Mouse (Mus musculus) liver, embryonic 13.5 days (tissue): Measurements from ENCODE around the gene Gm11214. TPM values are rescaled to one million over a fixed set of nuclear protein-coding genes. Genes with fewer than 3 reads are reported as not detected.

Experiments used
- ATAC-seq: fragments of 200-750 bp; cut with Nextera tagmentation; 2 replicates; pipeline ENCODE4 v1.8.0; 2017; ENCODE audit warnings: low read depth, mild to moderate bottlenecking, moderate number of reproducible peaks, moderate library complexity
- DNase-seq: peaks from one replicate; pipeline ENCODE4 v3.0.0; 2022
- H3K27ac ChIP-seq: fragments of 300-500 bp; sonication (generic); 2 replicates; pipeline ENCODE4 v1.5.1; 2015; ENCODE audit warnings: moderate library complexity, mild to moderate bottlenecking, inconsistent platforms
- H3K27me3 ChIP-seq: fragments of 300-500 bp; sonication (generic); 2 replicates; pipeline ENCODE4 v1.6.1; 2015; ENCODE audit warnings: mild to moderate bottlenecking, inconsistent platforms
- H3K36me3 ChIP-seq: fragments of 300-500 bp; sonication (generic); 2 replicates; pipeline ENCODE4 v1.6.1; 2015; ENCODE audit warnings: mild to moderate bottlenecking, inconsistent platforms
- H3K4me1 ChIP-seq: fragments of 300-500 bp; sonication (generic); replicated peaks from 2 replicates; pipeline ENCODE4 v1.6.1; 2015; ENCODE audit warnings: inconsistent platforms
- H3K4me2 ChIP-seq: fragments of 300-500 bp; sonication (generic); 2 replicates; pipeline ENCODE4 v1.6.1; 2015; ENCODE audit warnings: inconsistent platforms, mild to moderate bottlenecking, moderate library complexity
- H3K4me3 ChIP-seq: fragments of 300-500 bp; sonication (generic); replicated peaks from 2 replicates; pipeline ENCODE4 v1.5.1; 2015; ENCODE audit warnings: mild to moderate bottlenecking, inconsistent platforms
- H3K9ac ChIP-seq: fragments of 300-500 bp; sonication (generic); 2 replicates; pipeline ENCODE4 v1.6.1; 2015; ENCODE audit warnings: mild to moderate bottlenecking, inconsistent platforms
- H3K9me3 ChIP-seq: fragments of 300-500 bp; sonication (generic); replicated peaks from 2 replicates; pipeline ENCODE4 v1.6.1; 2016; ENCODE audit warnings: inconsistent platforms
- WGBS: fragments of 180-500 bp; shearing (Covaris S2); methylation state at CpG from one replicate; pipeline ENCODE4 v1.1.7; 2015; ENCODE audit not compliant: insufficient replicate concordance; 5-methylcytosine and 5-hydroxymethylcytosine counted together
- polyA plus RNA-seq: library from polyadenylated mRNA; unstranded; fragments of >200 nt; fragmentation: Nextera tagmentation; extraction: Ambion mirVana; gene quantifications from 2 replicates; pipeline ENCODE4 v1.2.1, GENCODE M21; 2015

Gm11214 gene
- not detected in 2 replicates for polyA plus RNA-seq

DNA sequence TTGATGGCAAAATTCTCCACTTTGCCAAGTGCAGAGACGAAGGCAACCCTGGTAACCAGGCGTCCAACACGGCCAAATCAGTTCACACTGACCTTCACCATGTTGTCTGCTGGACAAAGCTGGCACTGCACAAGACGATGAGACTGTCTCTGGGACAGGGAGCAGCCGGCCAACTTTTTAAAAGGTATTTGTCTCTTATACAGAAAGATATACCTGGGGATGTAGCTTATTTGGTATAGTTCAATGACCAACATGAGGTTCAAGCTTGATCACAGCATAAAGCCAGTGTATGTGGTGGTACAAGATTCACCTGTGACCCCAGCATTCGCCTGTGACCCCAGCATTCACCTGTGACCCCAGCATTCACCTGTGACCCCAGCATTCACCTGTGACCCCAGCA, at the start of gene Gm11214:
Gene Gm11214, minus strand, starts transcription at position 101 of the 400 bp plus-strand sequence.
- Histone ChIP-seq H3K27ac (no peak within 1 kb of the TSS), H3K9me3 (no peaks in the 10 kb centered on the region), H3K4me3 (no peak within 1 kb of the TSS), H3K9ac (no peak within 1 kb of the TSS), H3K4me2 (no peak within 1 kb of the TSS), H3K4me1 (no peaks in the 10 kb centered on the region), H3K27me3 (no peaks in the 10 kb centered on the region), H3K36me3 (no peaks in the 10 kb centered on the region)
- 67% methylated on average over 6 of the region's 6 CpGs for WGBS
- DNase-seq (no peak), ATAC-seq (no peak)

DNA sequence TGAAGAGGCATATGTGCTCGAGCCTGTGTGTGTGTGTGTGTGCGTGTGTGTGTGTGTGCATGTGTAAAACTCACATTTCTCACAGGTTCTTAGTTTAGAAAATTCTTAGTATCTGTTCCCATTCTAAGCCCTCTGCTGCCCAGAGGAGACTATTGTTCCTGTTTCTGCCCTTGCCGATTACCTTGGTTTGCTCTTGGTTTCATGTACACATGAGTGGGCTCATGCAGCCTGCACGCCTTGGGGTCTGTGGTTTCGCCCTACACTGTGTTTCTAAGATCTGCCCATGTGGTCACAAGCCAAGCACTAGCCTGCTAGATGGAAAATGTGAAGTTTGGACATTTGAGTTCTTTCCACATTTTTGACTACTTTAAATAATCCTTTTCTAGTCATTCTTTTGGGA, 48.7 kb upstream of the Gm11214 start:
- Histone ChIP-seq H3K9me3 (no peaks in the 10 kb centered on the region), H3K27me3 (no peaks in the 10 kb centered on the region), H3K36me3 (no peaks in the 10 kb centered on the region), H3K27ac (no peak overlapping the region), H3K4me2 (no peak overlapping the region), H3K4me3 (no peak overlapping the region), H3K4me1 (no peaks in the 10 kb centered on the region), H3K9ac (no peak overlapping the region)
- no peak for ATAC-seq
- WGBS: 57% methylated on average over 5 of the region's 5 CpGs
- DNase-seq: no peak

DNA sequence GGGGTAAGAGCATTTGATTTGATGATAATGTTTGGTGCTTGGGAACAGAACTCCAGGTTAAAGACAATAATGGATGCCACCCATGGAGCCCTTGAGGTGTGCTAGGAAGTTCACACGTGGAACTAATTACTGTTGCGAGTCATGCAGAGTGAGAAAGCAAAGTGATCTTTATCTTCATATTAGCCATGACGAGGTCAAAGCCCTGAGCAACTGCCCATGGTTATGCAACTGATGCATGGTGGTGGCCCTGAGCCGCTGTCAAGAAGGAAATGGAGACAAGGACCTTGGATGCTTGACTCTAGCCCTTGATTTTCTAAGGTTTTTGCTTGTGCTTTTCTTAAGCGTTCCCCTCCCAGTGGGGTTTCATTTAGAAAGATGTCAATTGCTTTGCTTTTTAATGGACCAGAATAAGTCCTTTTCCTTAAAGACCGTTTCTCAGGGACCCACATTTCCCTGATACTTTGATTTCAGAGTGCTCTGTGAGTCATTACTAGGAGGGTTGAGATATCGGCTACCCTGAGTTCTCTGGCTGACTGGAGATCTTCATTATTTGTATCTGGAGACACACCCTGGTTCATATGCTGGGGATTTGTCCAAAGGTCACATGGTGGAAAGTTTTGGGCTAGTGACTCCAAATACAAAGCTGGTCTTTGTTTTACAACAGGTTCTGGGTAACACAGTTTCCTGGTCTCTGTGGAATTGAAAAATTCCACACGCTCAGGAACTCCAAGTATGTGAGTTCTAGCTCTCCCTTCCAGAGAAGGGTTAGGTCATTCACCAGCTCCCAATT, 47.4 kb upstream of the Gm11214 start:
- WGBS: 73% methylated on average over 8 of the region's 8 CpGs
- Histone ChIP-seq H3K27me3 (no peaks in the 10 kb centered on the region), H3K4me2 (no peak overlapping the region), H3K4me3 (no peak overlapping the region), H3K27ac (no peak overlapping the region), H3K36me3 (no peaks in the 10 kb centered on the region), H3K9me3 (no peaks in the 10 kb centered on the region), H3K9ac (no peak overlapping the region), H3K4me1 (no peaks in the 10 kb centered on the region)
- no peak for ATAC-seq
- DNase-seq: no peak

DNA sequence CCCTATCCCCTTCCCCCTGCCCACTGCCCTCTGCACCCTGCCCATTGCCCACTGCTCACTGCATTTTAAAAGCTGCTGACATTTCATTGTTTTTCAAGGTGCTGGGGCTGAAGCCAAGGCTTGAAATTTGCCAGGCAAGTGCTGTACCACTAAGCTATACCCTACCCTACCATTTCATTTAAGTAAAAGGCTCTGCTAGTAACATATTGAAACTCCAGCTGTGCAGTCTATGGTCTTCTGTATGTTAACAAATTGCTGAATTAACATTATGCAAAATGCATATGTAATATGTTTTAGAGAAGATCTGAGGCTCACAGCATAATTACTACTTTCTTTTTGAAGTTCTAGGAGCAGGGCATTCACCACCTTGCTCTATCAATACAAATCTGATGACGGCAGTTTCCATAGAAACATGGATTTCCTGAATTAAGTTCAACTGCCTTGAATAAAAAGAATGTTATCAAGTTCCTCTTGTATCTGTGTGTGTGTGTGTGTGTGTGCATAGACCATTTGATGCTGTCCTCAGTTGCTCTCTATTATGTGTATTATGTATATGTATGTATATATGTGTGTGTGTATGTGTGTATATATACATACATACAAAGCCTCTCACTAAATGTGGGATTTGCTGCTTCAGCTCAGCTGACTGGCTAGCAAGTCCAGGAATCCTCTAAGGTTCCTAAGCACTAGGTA, 43.2 kb upstream of the Gm11214 start:
- WGBS: 73% methylated on average over 1 of the region's 1 CpGs
- Histone ChIP-seq H3K36me3 (no peaks in the 10 kb centered on the region), H3K27ac (no peak overlapping the region), H3K9me3 (no peaks in the 10 kb centered on the region), H3K4me1 (no peaks in the 10 kb centered on the region), H3K4me2 (no peak overlapping the region), H3K9ac (no peak overlapping the region), H3K27me3 (no peaks in the 10 kb centered on the region), H3K4me3 (no peak overlapping the region)
- DNase-seq: no peak
- ATAC-seq: no peak

DNA sequence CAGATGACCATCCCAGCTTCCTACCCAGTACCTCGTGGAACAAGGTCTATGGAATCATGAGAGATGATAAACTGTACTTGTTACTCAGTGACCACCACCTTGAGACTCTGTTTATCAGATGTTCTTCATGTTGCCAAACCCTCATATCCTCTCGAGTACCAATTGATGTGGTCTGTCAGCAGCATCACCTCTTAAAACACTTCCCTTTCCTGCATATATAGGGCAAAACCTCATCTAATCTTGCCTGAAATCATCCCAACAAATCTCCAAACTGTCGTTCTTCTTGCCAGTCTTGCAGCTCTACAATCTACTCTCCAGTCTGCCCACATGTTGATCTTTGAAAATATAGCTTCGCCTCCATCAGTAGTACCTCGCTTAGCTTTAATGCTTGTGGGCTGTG, 41.1 kb upstream of the Gm11214 start:
- no peak for ATAC-seq
- Histone ChIP-seq H3K9me3 (no peaks in the 10 kb centered on the region), H3K36me3 (no peaks in the 10 kb centered on the region), H3K27me3 (no peaks in the 10 kb centered on the region), H3K9ac (no peak overlapping the region), H3K27ac (no peak overlapping the region), H3K4me1 (no peaks in the 10 kb centered on the region), H3K4me2 (no peak overlapping the region), H3K4me3 (no peak overlapping the region)
- no peak for DNase-seq
- 41% methylated on average over 5 of the region's 5 CpGs for WGBS

DNA sequence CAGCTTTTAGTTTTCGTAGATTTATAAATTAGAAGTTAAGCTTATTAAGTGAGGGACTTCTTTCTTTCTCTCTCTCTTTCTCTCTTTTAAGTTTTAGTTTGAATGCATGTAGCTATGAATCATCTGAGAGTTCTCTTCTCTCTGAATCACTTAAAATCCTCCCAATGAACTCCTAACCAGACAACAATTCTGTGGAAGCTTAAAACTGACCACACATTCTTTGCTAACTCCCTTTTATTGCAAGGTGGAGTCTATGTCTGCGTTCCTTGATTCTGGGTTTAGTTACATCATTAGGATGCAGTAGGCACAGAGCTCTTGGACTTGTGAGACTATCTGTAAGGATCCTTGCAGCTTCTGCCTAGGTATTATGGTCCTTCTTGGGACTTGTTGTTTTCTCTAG, 40.5 kb upstream of the Gm11214 start:
- Histone ChIP-seq H3K27ac (no peak overlapping the region), H3K4me2 (no peak overlapping the region), H3K36me3 (no peaks in the 10 kb centered on the region), H3K4me1 (no peaks in the 10 kb centered on the region), H3K4me3 (no peak overlapping the region), H3K9me3 (no peaks in the 10 kb centered on the region), H3K9ac (no peak overlapping the region), H3K27me3 (no peaks in the 10 kb centered on the region)
- WGBS: 59% methylated on average over 2 of the region's 2 CpGs
- ATAC-seq (no peak), DNase-seq (no peak)

DNA sequence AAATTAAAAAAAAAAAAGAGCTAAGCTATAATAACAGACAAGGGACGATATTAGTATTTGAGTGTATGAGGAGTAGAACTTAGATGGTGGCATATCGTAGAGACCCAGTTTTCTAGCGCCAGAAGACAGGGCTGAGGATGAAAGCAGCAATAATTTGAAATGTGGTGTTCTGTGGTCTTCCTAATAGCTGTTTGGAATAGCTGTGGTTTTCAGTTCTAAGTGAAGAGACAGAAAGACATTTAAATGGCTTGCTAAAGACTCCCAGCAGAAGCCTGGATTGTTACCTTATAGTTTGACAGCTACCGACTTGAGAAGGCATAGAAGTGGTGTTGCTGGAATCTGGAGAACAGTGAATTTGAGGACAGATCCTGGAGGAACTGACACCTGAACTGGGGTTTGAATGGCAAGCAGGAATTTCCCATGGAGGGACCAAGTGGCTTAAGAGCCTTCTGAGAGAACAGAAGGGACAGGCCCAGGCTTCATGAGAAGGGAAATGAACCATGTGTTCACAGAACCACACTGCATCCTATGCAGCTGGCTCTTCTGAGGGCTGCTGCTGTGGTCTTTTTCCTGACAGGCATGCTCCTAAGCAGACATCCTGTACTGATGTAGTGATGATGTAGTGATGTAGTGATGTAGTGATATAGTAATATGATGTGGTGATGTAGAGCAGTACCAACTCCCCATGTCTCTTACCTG, 39.0 kb upstream of the Gm11214 start:
- no peaks in the 10 kb centered on the region for H3K4me1 ChIP-seq
- DNase-seq: no peak
- no peak overlapping the region for H3K9ac ChIP-seq
- H3K4me2 ChIP-seq: no peak overlapping the region
- H3K27me3 ChIP-seq: no peaks in the 10 kb centered on the region
- no peaks in the 10 kb centered on the region for H3K9me3 ChIP-seq
- whole genome bisulfite sequencing: 64% methylated on average over 4 of the region's 4 CpGs
- no peaks in the 10 kb centered on the region for H3K36me3 ChIP-seq
- no peak for ATAC-seq
- H3K4me3 ChIP-seq: no peak overlapping the region
- H3K27ac ChIP-seq: no peak overlapping the region

DNA sequence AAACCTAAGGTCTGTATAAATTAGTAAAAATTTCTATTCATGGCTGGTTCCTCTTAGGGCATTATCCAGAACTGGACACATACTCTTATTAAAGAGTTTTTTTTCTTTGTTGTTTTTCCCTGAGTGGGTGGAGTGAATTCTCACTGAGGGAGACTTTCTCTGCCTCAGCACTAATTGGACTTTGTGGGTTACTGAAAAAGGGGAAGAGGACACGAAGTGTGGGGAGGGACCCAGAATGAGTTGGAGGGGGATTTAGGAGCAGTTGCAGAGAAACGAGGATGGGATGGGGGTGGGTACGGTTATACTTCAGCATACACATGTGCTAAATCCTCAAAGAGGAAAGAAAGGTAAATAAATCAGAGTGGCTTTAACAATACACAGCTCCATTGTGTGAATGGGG, 36.6 kb upstream of the Gm11214 start:
- DNase-seq (no peak), ATAC-seq (no peak)
- 24% methylated on average over 3 of the region's 3 CpGs for WGBS
- no peaks in the 10 kb centered on the region for H3K4me1 ChIP-seq
- no peak overlapping the region for H3K9ac ChIP-seq
- H3K9me3 ChIP-seq: no peaks in the 10 kb centered on the region
- no peaks in the 10 kb centered on the region for H3K36me3 ChIP-seq
- no peak overlapping the region for H3K4me3 ChIP-seq
- no peak overlapping the region for H3K27ac ChIP-seq
- no peak overlapping the region for H3K4me2 ChIP-seq
- no peaks in the 10 kb centered on the region for H3K27me3 ChIP-seq

DNA sequence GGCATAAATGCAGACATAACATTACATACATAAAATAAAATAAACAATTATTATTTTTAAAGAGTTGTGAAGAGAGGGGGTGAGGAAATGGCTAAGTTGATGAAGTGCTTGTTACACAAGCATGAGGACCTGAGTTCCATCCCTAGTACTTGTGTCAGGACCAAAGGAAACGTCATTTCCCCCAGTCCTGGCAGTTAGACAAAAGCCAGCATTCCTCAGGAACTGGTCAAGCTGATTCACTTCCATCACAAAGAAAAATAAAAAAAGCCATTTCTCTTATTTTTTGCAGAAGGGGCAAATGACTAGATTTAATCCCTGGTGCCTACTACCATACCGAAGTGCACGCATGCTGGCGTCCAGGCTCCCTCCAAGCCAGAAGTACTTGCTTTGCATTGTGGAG, 33.7 kb upstream of the Gm11214 start:
- DNase-seq: no peak
- no peaks in the 10 kb centered on the region for H3K9me3 ChIP-seq

DNA sequence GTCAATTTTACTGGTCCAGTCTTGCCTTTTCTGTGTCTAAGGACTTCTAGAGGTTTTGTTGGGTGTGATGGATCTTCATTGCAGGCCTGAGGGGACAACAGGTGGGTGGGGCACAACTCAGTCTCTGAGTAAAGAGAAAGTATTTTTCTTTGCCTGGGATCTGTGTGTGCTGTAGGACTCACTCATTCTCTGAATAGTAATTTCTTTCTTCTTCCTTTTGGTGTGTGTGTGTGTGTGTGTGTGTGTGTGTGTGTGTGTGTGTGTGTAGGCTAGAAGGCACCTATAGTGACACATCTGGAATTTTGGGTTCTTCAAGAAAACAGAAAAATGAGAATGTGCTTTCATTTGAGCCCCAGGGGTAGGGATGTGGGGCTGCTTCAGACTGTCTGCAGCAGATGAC, 29.2 kb upstream of the Gm11214 start:
- H3K9me3 ChIP-seq: no peaks in the 10 kb centered on the region
- no peak overlapping the region for H3K4me3 ChIP-seq
- H3K4me2 ChIP-seq: no peak overlapping the region
- H3K36me3 ChIP-seq: no peaks in the 10 kb centered on the region
- no peak overlapping the region for H3K27ac ChIP-seq
- no peak for DNase-seq
- ATAC-seq: no peak
- H3K9ac ChIP-seq: no peak overlapping the region
- no peaks in the 10 kb centered on the region for H3K4me1 ChIP-seq
- no peaks in the 10 kb centered on the region for H3K27me3 ChIP-seq

More for the DNA sequence above, 33.7 kb upstream of the Gm11214 start:
- Histone ChIP-seq H3K4me1 (no peaks in the 10 kb centered on the region), H3K4me2 (no peak overlapping the region), H3K27ac (no peak overlapping the region), H3K36me3 (no peaks in the 10 kb centered on the region), H3K9ac (no peak overlapping the region), H3K4me3 (no peak overlapping the region), H3K27me3 (no peaks in the 10 kb centered on the region)
- WGBS: 78% methylated on average over 4 of the region's 4 CpGs
- ATAC-seq: no peak

DNA sequence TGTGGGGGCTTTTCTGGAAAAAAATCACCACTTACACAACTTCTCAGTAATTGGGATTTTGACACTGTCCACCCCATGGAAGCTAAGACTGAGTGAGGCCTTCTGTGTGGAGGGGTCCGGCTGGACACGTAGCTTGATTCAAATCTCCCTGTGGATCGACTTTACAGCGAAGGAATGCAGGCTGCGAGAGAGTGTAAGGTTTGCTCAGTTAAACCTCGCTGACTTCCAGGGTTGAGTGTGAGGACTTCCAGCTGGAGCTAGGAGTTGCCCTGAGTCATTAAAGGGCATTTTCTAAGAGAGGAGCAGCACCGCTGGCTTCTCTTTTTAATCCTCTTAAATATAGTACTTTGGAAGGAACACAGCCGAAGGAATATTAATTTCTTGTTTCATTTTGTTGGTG, 24.2 kb upstream of the Gm11214 start:
- whole genome bisulfite sequencing: 76% methylated on average over 8 of the region's 8 CpGs
- no peak for ATAC-seq
- no peak overlapping the region for H3K4me2 ChIP-seq
- no peaks in the 10 kb centered on the region for H3K9me3 ChIP-seq
- no peak overlapping the region for H3K9ac ChIP-seq
- H3K4me1 ChIP-seq: no peaks in the 10 kb centered on the region
- H3K4me3 ChIP-seq: no peak overlapping the region
- no peak overlapping the region for H3K27ac ChIP-seq
- no peak for DNase-seq
- H3K36me3 ChIP-seq: no peaks in the 10 kb centered on the region
- no peaks in the 10 kb centered on the region for H3K27me3 ChIP-seq
